Mouse (Mus musculus): Measurements from ENCODE around the gene Elf1. TPM values are rescaled to one million over a fixed set of nuclear protein-coding genes. Genes with fewer than 3 reads are reported as not detected.
A peak's percentile ranks its signal among the peaks of the same experiment; 100 is the strongest.
"Not testable (repeated sequence)": the region's sequence is repeated elsewhere in the genome, so short reads cannot be mapped to it uniquely, and the experiment has no call there.

Elf1 gene
- polyA plus RNA-seq, 1 experiment from 2014 or later, result 10.1 TPM

- Histone ChIP-seq H3K4me1 (ENCODE audit: control insufficient read depth, insufficient read depth, low read length) (no peaks in the 10 kb centered on the region), H3K36me3 (replicated peaks; ENCODE audit: control insufficient read depth, insufficient read depth, low read depth, low read length) (no peaks in the 10 kb centered on the region), H3K27ac (replicated peaks; ENCODE audit: low read depth, low read length) (no peak overlapping the region), H3K4me2 (ENCODE audit: low read depth, low read length) (no peak overlapping the region), H3K9me3 (replicated peaks; ENCODE audit: control insufficient read depth, low read length) (no peaks in the 10 kb centered on the region), H3K27me3 (ENCODE audit: control insufficient read depth, insufficient read depth, low read length) (no peaks in the 10 kb centered on the region), H3K4me3 (ENCODE audit: low read depth, low read length) (no peak overlapping the region), H3K9ac (replicated peaks; ENCODE audit: low read length) (no peak overlapping the region; the same call in 1 of the 2 replicates)
- WGBS, result 30% methylated on average over 1 of the region's 1 CpGs
- ATAC-seq (replicated peaks; ENCODE audit: insufficient number of reproducible peaks, low FRiP score, low TSS enrichment, low read depth) (no peak), DNase-seq (ENCODE audit: low spot score) (no peak)
These were observed 38.6 kb downstream of the Elf1 start for GRCm38 (mm10) chr14:79519663-79519975.

GRCm38 (mm10) chr14:79520612-79521011, 39.6 kb downstream of the Elf1 start:
- Histone ChIP-seq H3K9me3 (replicated peaks; ENCODE audit: control insufficient read depth, low read length) (no peaks in the 10 kb centered on the region), H3K27ac (replicated peaks; ENCODE audit: low read depth, low read length) (no peak overlapping the region), H3K9ac (replicated peaks; ENCODE audit: low read length) (no peak overlapping the region), H3K4me1 (ENCODE audit: control insufficient read depth, insufficient read depth, low read length) (no peaks in the 10 kb centered on the region), H3K4me3 (ENCODE audit: low read depth, low read length) (no peak overlapping the region), H3K36me3 (replicated peaks; ENCODE audit: control insufficient read depth, insufficient read depth, low read depth, low read length) (no peaks in the 10 kb centered on the region), H3K4me2 (ENCODE audit: low read depth, low read length) (no peak overlapping the region), H3K27me3 (ENCODE audit: control insufficient read depth, insufficient read depth, low read length) (no peaks in the 10 kb centered on the region)
- no peak for DNase-seq (ENCODE audit: low spot score)
- no peak for ATAC-seq (replicated peaks; ENCODE audit: insufficient number of reproducible peaks, low FRiP score, low TSS enrichment, low read depth)

- Histone ChIP-seq H3K9ac (replicated peaks; ENCODE audit: low read length) (no peak overlapping the region), H3K4me3 (ENCODE audit: low read depth, low read length) (no peak overlapping the region), H3K4me1 (ENCODE audit: control insufficient read depth, insufficient read depth, low read length) (no peaks in the 10 kb centered on the region), H3K27me3 (ENCODE audit: control insufficient read depth, insufficient read depth, low read length) (no peaks in the 10 kb centered on the region), H3K27ac (replicated peaks; ENCODE audit: low read depth, low read length) (no peak overlapping the region), H3K36me3 (replicated peaks; ENCODE audit: control insufficient read depth, insufficient read depth, low read depth, low read length) (no peaks in the 10 kb centered on the region), H3K9me3 (replicated peaks; ENCODE audit: control insufficient read depth, low read length) (no peaks in the 10 kb centered on the region), H3K4me2 (ENCODE audit: low read depth, low read length) (no peak overlapping the region)
- ATAC-seq (replicated peaks; ENCODE audit: insufficient number of reproducible peaks, low FRiP score, low TSS enrichment, low read depth), result no peak
- 85% methylated on average over 1 of the region's 1 CpGs for WGBS
- DNase-seq (ENCODE audit: low spot score), result no peak
These were observed 40.1 kb downstream of the Elf1 start for GRCm38 (mm10) chr14:79521056-79521455.

- no peaks in the 10 kb centered on the region for H3K36me3 ChIP-seq (replicated peaks; ENCODE audit: control insufficient read depth, insufficient read depth, low read depth, low read length)
- H3K4me3 ChIP-seq (ENCODE audit: low read depth, low read length), result no peak overlapping the region
- no peak overlapping the region for H3K4me2 ChIP-seq (ENCODE audit: low read depth, low read length)
- no peak overlapping the region for H3K27ac ChIP-seq (replicated peaks; ENCODE audit: low read depth, low read length)
- H3K9me3 ChIP-seq (replicated peaks; ENCODE audit: control insufficient read depth, low read length), result no peaks in the 10 kb centered on the region
- ATAC-seq (replicated peaks; ENCODE audit: insufficient number of reproducible peaks, low FRiP score, low TSS enrichment, low read depth), result no peak
- no peaks in the 10 kb centered on the region for H3K27me3 ChIP-seq (ENCODE audit: control insufficient read depth, insufficient read depth, low read length)
- H3K9ac ChIP-seq (replicated peaks; ENCODE audit: low read length), result no peak overlapping the region
- 76% methylated on average over 6 of the region's 6 CpGs for WGBS
- DNase-seq (ENCODE audit: low spot score), result no peak
- H3K4me1 ChIP-seq (ENCODE audit: control insufficient read depth, insufficient read depth, low read length), result no peaks in the 10 kb centered on the region
These were observed 40.6 kb downstream of the Elf1 start for GRCm38 (mm10) chr14:79521471-79522117.

GRCm38 (mm10) chr14:79522387-79522786, 41.4 kb downstream of the Elf1 start:
- no peaks in the 10 kb centered on the region for H3K4me1 ChIP-seq (ENCODE audit: control insufficient read depth, insufficient read depth, low read length)
- H3K4me2 ChIP-seq (ENCODE audit: low read depth, low read length), result no peak overlapping the region
- no peaks in the 10 kb centered on the region for H3K27me3 ChIP-seq (ENCODE audit: control insufficient read depth, insufficient read depth, low read length)
- no peaks in the 10 kb centered on the region for H3K36me3 ChIP-seq (replicated peaks; ENCODE audit: control insufficient read depth, insufficient read depth, low read depth, low read length)
- ATAC-seq (replicated peaks; ENCODE audit: insufficient number of reproducible peaks, low FRiP score, low TSS enrichment, low read depth), result no peak
- no peak overlapping the region for H3K9ac ChIP-seq (replicated peaks; ENCODE audit: low read length)
- no peak overlapping the region for H3K27ac ChIP-seq (replicated peaks; ENCODE audit: low read depth, low read length)
- 90% methylated on average over 9 of the region's 9 CpGs for WGBS
- no peaks in the 10 kb centered on the region for H3K9me3 ChIP-seq (replicated peaks; ENCODE audit: control insufficient read depth, low read length)
- no peak for DNase-seq (ENCODE audit: low spot score)
- no peak overlapping the region for H3K4me3 ChIP-seq (ENCODE audit: low read depth, low read length)

GRCm38 (mm10) chr14:79526106-79526505, 45.1 kb downstream of the Elf1 start:
- not testable (repeated sequence) for H3K4me1 ChIP-seq (ENCODE audit: control insufficient read depth, insufficient read depth, low read length); H3K27me3 ChIP-seq (ENCODE audit: control insufficient read depth, insufficient read depth, low read length); H3K4me3 ChIP-seq (ENCODE audit: low read depth, low read length); H3K27ac ChIP-seq (replicated peaks; ENCODE audit: low read depth, low read length); DNase-seq (ENCODE audit: low spot score); ATAC-seq (replicated peaks; ENCODE audit: insufficient number of reproducible peaks, low FRiP score, low TSS enrichment, low read depth); H3K9me3 ChIP-seq (replicated peaks; ENCODE audit: control insufficient read depth, low read length); H3K4me2 ChIP-seq (ENCODE audit: low read depth, low read length); H3K9ac ChIP-seq (replicated peaks; ENCODE audit: low read length); H3K36me3 ChIP-seq (replicated peaks; ENCODE audit: control insufficient read depth, insufficient read depth, low read depth, low read length)
- 92% methylated on average over 12 of the region's 12 CpGs for WGBS

GRCm38 (mm10) chr14:79527704-79528103, 46.7 kb downstream of the Elf1 start:
- no peak overlapping the region for H3K4me3 ChIP-seq (ENCODE audit: low read depth, low read length)
- no peaks in the 10 kb centered on the region for H3K9me3 ChIP-seq (replicated peaks; ENCODE audit: control insufficient read depth, low read length)
- H3K27ac ChIP-seq (replicated peaks; ENCODE audit: low read depth, low read length), result no peak overlapping the region
- DNase-seq (ENCODE audit: low spot score) (peak; percentile 66), ATAC-seq (replicated peaks; ENCODE audit: insufficient number of reproducible peaks, low FRiP score, low TSS enrichment, low read depth) (0 out of 2 replicates have a peak, but pooled peaks have one; percentile 44)
- no peaks in the 10 kb centered on the region for H3K27me3 ChIP-seq (ENCODE audit: control insufficient read depth, insufficient read depth, low read length)
- H3K36me3 ChIP-seq (replicated peaks; ENCODE audit: control insufficient read depth, insufficient read depth, low read depth, low read length), result no peaks in the 10 kb centered on the region
- no peak overlapping the region for H3K4me2 ChIP-seq (ENCODE audit: low read depth, low read length)
- no peak overlapping the region for H3K9ac ChIP-seq (replicated peaks; ENCODE audit: low read length)
- no peaks in the 10 kb centered on the region for H3K4me1 ChIP-seq (ENCODE audit: control insufficient read depth, insufficient read depth, low read length)
- WGBS, result 48% methylated on average over 6 of the region's 6 CpGs

GRCm38 (mm10) chr14:79529581-79530554, 48.9 kb downstream of the Elf1 start:
- no peaks in the 10 kb centered on the region for H3K36me3 ChIP-seq (replicated peaks; ENCODE audit: control insufficient read depth, insufficient read depth, low read depth, low read length)
- no peak overlapping the region for H3K4me3 ChIP-seq (ENCODE audit: low read depth, low read length)
- H3K9me3 ChIP-seq (replicated peaks; ENCODE audit: control insufficient read depth, low read length), result no peaks in the 10 kb centered on the region
- DNase-seq (ENCODE audit: low spot score) (no peak), ATAC-seq (replicated peaks; ENCODE audit: insufficient number of reproducible peaks, low FRiP score, low TSS enrichment, low read depth) (no peak)
- no peak overlapping the region for H3K27ac ChIP-seq (replicated peaks; ENCODE audit: low read depth, low read length)
- no peak overlapping the region for H3K9ac ChIP-seq (replicated peaks; ENCODE audit: low read length)
- no peaks in the 10 kb centered on the region for H3K27me3 ChIP-seq (ENCODE audit: control insufficient read depth, insufficient read depth, low read length)
- H3K4me2 ChIP-seq (ENCODE audit: low read depth, low read length), result no peak overlapping the region
- WGBS, result 79% methylated on average over 10 of the region's 10 CpGs
- no peaks in the 10 kb centered on the region for H3K4me1 ChIP-seq (ENCODE audit: control insufficient read depth, insufficient read depth, low read length)
